Mouse (Mus musculus): ENCODE data around the gene Snx19. TPM values are rescaled to one million over a fixed set of nuclear protein-coding genes. Genes with fewer than 3 reads are reported as not detected.

Gene Snx19
- polyA plus RNA-seq, 1 experiment, result 13.1 TPM

DNA sequence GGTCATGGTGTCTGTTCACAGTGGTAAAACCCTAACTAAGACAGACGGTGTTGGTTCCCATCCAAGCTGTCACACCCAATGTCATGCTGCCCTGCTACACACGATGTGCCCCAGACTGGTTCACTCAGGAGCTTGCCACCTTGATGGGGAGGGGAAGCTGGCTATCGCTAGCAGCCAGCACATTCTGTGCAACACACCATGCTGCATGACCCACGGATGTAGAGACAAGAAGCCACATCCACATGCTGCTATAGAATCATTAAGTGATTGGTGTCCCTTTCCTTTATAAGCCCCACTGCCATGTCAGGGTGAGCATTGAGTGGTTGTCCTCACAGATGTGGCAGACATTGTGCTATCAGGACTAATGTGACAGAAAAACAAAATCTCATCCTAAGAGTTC, 55.2 kb downstream of the Snx19 start:
- H3K4me3 ChIP-seq (ENCODE audit: insufficient read depth, poor library complexity, severe bottlenecking), result no peak overlapping the region
- H3K79me2 ChIP-seq (ENCODE audit: control insufficient read depth, insufficient read depth), result no peaks in the 10 kb centered on the region
- no peak for TF ChIP-seq USF1 (IDR thresholded peaks at IDR 0.05; ENCODE audit: low read depth)
- no peak for TF ChIP-seq MYOG (IDR thresholded peaks at IDR 0.05; ENCODE audit: control insufficient read depth, extremely low read depth, insufficient read length)
- no peak for TF ChIP-seq MAX (IDR thresholded peaks at IDR 0.05)
- TF ChIP-seq CTCF (IDR thresholded peaks at IDR 0.05; ENCODE audit: control insufficient read depth, insufficient read depth, insufficient read length), result no peak
- no peak for TF ChIP-seq CEBPB (IDR thresholded peaks at IDR 0.05; ENCODE audit: low read depth)
- TF ChIP-seq MYOD1 (IDR thresholded peaks at IDR 0.05; ENCODE audit: control insufficient read depth, insufficient read length, low read depth), result no peak
- TF ChIP-seq FOSL1 (IDR thresholded peaks at IDR 0.05; ENCODE audit: insufficient read depth, low read length, poor library complexity, severe bottlenecking), result no peak
- no peaks in the 10 kb centered on the region for H3K36me3 ChIP-seq (ENCODE audit: control insufficient read depth, insufficient read depth)
- H3ac ChIP-seq (ENCODE audit: control insufficient read depth, insufficient read length, low read depth), result no peak overlapping the region
- H3K27me3 ChIP-seq (ENCODE audit: control insufficient read depth, insufficient read depth, insufficient read length), result peaks cover 12% of the 10 kb centered on the region
- H3K79me3 ChIP-seq (ENCODE audit: low read depth), result no peaks in the 10 kb centered on the region

DNA sequence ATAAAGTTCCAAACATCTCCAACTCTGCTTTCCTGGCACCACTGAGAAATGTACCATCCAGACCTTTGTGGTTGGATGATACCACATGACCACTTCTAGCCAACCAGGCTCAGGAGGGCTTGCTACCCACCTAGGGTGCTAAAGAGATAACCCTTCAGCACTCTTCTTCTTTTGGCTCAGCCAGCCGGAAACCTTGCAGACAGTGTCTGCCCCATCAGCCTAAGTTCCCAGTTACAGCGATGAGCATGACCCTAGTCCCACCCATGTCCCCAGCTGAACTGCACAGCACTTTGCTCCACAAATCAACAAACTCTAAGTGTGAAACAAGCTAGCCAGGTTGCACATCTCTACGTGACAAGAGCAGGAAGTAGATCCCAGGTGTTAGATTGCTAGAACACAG, 57.3 kb downstream of the Snx19 start:
- no peaks in the 10 kb centered on the region for H3K79me3 ChIP-seq (ENCODE audit: low read depth)
- peaks cover 5% of the 10 kb centered on the region for H3K27me3 ChIP-seq (ENCODE audit: control insufficient read depth, insufficient read depth, insufficient read length)
- H3ac ChIP-seq (ENCODE audit: control insufficient read depth, insufficient read length, low read depth), result no peak overlapping the region
- no peaks in the 10 kb centered on the region for H3K79me2 ChIP-seq (ENCODE audit: control insufficient read depth, insufficient read depth)
- no peaks in the 10 kb centered on the region for H3K36me3 ChIP-seq (ENCODE audit: control insufficient read depth, insufficient read depth)
- H3K4me3 ChIP-seq (ENCODE audit: insufficient read depth, poor library complexity, severe bottlenecking), result no peak overlapping the region
- no peak for TF ChIP-seq USF1 (IDR thresholded peaks at IDR 0.05; ENCODE audit: low read depth)
- TF ChIP-seq MYOD1 (IDR thresholded peaks at IDR 0.05; ENCODE audit: control insufficient read depth, insufficient read length, low read depth), result no peak
- no peak for TF ChIP-seq MYOG (IDR thresholded peaks at IDR 0.05; ENCODE audit: control insufficient read depth, extremely low read depth, insufficient read length)
- no peak for TF ChIP-seq FOSL1 (IDR thresholded peaks at IDR 0.05; ENCODE audit: insufficient read depth, low read length, poor library complexity, severe bottlenecking)
- TF ChIP-seq CEBPB (IDR thresholded peaks at IDR 0.05; ENCODE audit: low read depth), result no peak

DNA sequence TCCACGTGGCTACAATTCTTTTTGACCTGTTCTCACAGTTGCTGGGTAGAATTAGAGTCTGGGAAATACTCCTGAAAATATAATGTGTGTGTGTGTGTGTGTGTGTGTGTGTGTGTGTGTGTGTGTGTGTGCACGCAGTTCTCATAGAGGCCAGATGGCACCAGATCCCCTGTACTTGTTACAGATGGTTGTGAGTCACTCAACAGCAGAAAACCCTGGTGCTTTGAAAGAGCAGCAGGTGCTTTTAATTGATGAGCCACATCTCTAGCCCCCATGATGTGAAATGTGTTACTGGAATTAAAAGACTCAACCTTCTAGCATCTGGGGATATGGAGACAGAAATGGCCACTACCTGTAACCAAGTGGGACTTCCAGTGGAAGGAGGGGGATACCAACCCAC, 58.3 kb downstream of the Snx19 start:
- no peaks in the 10 kb centered on the region for H3K79me2 ChIP-seq (ENCODE audit: control insufficient read depth, insufficient read depth)
- H3K79me3 ChIP-seq (ENCODE audit: low read depth), result no peaks in the 10 kb centered on the region
- no peak overlapping the region for H3K4me3 ChIP-seq (ENCODE audit: insufficient read depth, poor library complexity, severe bottlenecking)
- H3ac ChIP-seq (ENCODE audit: control insufficient read depth, insufficient read length, low read depth), result no peak overlapping the region
- H3K36me3 ChIP-seq (ENCODE audit: control insufficient read depth, insufficient read depth), result no peaks in the 10 kb centered on the region
- no peak for TF ChIP-seq MYOG (IDR thresholded peaks at IDR 0.05; ENCODE audit: control insufficient read depth, extremely low read depth, insufficient read length)
- no peak for TF ChIP-seq MAX (IDR thresholded peaks at IDR 0.05)
- TF ChIP-seq FOSL1 (IDR thresholded peaks at IDR 0.05; ENCODE audit: insufficient read depth, low read length, poor library complexity, severe bottlenecking), result no peak
- no peak for TF ChIP-seq MYOD1 (IDR thresholded peaks at IDR 0.05; ENCODE audit: control insufficient read depth, insufficient read length, low read depth)
- no peak for TF ChIP-seq USF1 (IDR thresholded peaks at IDR 0.05; ENCODE audit: low read depth)
- no peak for TF ChIP-seq CEBPB (IDR thresholded peaks at IDR 0.05; ENCODE audit: low read depth)
- no peak for TF ChIP-seq CTCF (IDR thresholded peaks at IDR 0.05; ENCODE audit: control insufficient read depth, insufficient read depth, insufficient read length)
- peaks cover 5% of the 10 kb centered on the region for H3K27me3 ChIP-seq (ENCODE audit: control insufficient read depth, insufficient read depth, insufficient read length)

- no peaks in the 10 kb centered on the region for H3K36me3 ChIP-seq (ENCODE audit: control insufficient read depth, insufficient read depth)
- H3ac ChIP-seq (ENCODE audit: control insufficient read depth, insufficient read length, low read depth), result no peak overlapping the region
- H3K79me3 ChIP-seq (ENCODE audit: low read depth), result no peaks in the 10 kb centered on the region
- TF ChIP-seq CTCF (IDR thresholded peaks at IDR 0.05; ENCODE audit: control insufficient read depth, insufficient read depth, insufficient read length) (no peak), MYOD1 (IDR thresholded peaks at IDR 0.05; ENCODE audit: control insufficient read depth, insufficient read length, low read depth) (no peak), USF1 (IDR thresholded peaks at IDR 0.05; ENCODE audit: low read depth) (no peak), MYOG (IDR thresholded peaks at IDR 0.05; ENCODE audit: control insufficient read depth, extremely low read depth, insufficient read length) (no peak), FOSL1 (IDR thresholded peaks at IDR 0.05; ENCODE audit: insufficient read depth, low read length, poor library complexity, severe bottlenecking) (no peak), MAX (IDR thresholded peaks at IDR 0.05) (no peak), CEBPB (IDR thresholded peaks at IDR 0.05; ENCODE audit: low read depth) (no peak)
- no peaks in the 10 kb centered on the region for H3K27me3 ChIP-seq (ENCODE audit: control insufficient read depth, insufficient read depth, insufficient read length)
- no peaks in the 10 kb centered on the region for H3K79me2 ChIP-seq (ENCODE audit: control insufficient read depth, insufficient read depth)
- no peak overlapping the region for H3K4me3 ChIP-seq (ENCODE audit: insufficient read depth, poor library complexity, severe bottlenecking)
Observed at GRCm38 (mm10) chr9:30488384-30488783, 61.5 kb downstream of the Snx19 start.

DNA sequence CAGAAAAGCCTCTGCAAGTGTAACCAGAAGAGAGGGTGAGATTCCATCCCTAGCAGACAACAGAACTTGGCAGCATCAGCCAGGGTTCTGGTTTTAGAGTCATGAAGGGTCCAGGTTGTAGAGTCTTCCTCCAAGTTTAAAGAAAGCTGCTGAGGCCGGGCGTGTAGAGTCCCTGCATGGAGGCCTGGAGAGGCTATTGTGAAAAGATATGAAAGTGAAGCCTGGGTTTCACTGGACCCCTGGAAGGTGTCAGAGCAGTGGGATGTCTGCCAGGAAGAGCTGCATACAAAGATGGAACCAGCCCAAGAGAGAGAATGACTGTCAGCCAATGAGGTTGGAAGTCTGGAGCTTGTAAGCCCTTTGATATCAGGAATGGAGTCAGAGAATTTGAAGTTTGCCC, 67.5 kb downstream of the Snx19 start:
- H3K27me3 ChIP-seq (ENCODE audit: control insufficient read depth, insufficient read depth, insufficient read length), result no peaks in the 10 kb centered on the region
- H3ac ChIP-seq (ENCODE audit: control insufficient read depth, insufficient read length, low read depth), result no peak overlapping the region
- no peaks in the 10 kb centered on the region for H3K79me2 ChIP-seq (ENCODE audit: control insufficient read depth, insufficient read depth)
- H3K36me3 ChIP-seq (ENCODE audit: control insufficient read depth, insufficient read depth), result no peaks in the 10 kb centered on the region
- no peaks in the 10 kb centered on the region for H3K79me3 ChIP-seq (ENCODE audit: low read depth)
- TF ChIP-seq CTCF (IDR thresholded peaks at IDR 0.05; ENCODE audit: control insufficient read depth, insufficient read depth, insufficient read length) (no peak), MYOG (IDR thresholded peaks at IDR 0.05; ENCODE audit: control insufficient read depth, extremely low read depth, insufficient read length) (no peak), MAX (IDR thresholded peaks at IDR 0.05) (no peak), FOSL1 (IDR thresholded peaks at IDR 0.05; ENCODE audit: insufficient read depth, low read length, poor library complexity, severe bottlenecking) (no peak), USF1 (IDR thresholded peaks at IDR 0.05; ENCODE audit: low read depth) (no peak), MYOD1 (IDR thresholded peaks at IDR 0.05; ENCODE audit: control insufficient read depth, insufficient read length, low read depth) (no peak), CEBPB (IDR thresholded peaks at IDR 0.05; ENCODE audit: low read depth) (no peak)
- no peak overlapping the region for H3K4me3 ChIP-seq (ENCODE audit: insufficient read depth, poor library complexity, severe bottlenecking)

GRCm38 (mm10) chr9:30508966-30509365, 82.1 kb downstream of the Snx19 start:
- no peaks in the 10 kb centered on the region for H3K79me2 ChIP-seq (ENCODE audit: control insufficient read depth, insufficient read depth)
- H3K4me3 ChIP-seq (ENCODE audit: insufficient read depth, poor library complexity, severe bottlenecking), result no peak overlapping the region
- H3K79me3 ChIP-seq (ENCODE audit: low read depth), result no peaks in the 10 kb centered on the region
- H3K36me3 ChIP-seq (ENCODE audit: control insufficient read depth, insufficient read depth), result no peaks in the 10 kb centered on the region
- H3K27me3 ChIP-seq (ENCODE audit: control insufficient read depth, insufficient read depth, insufficient read length), result no peaks in the 10 kb centered on the region
- no peak for TF ChIP-seq USF1 (IDR thresholded peaks at IDR 0.05; ENCODE audit: low read depth)
- no peak for TF ChIP-seq MAX (IDR thresholded peaks at IDR 0.05)
- TF ChIP-seq CTCF (IDR thresholded peaks at IDR 0.05; ENCODE audit: control insufficient read depth, insufficient read depth, insufficient read length), result no peak
- no peak for TF ChIP-seq FOSL1 (IDR thresholded peaks at IDR 0.05; ENCODE audit: insufficient read depth, low read length, poor library complexity, severe bottlenecking)
- TF ChIP-seq CEBPB (IDR thresholded peaks at IDR 0.05; ENCODE audit: low read depth), result no peak
- no peak for TF ChIP-seq MYOD1 (IDR thresholded peaks at IDR 0.05; ENCODE audit: control insufficient read depth, insufficient read length, low read depth)
- TF ChIP-seq MYOG (IDR thresholded peaks at IDR 0.05; ENCODE audit: control insufficient read depth, extremely low read depth, insufficient read length), result no peak
- H3ac ChIP-seq (ENCODE audit: control insufficient read depth, insufficient read length, low read depth), result no peak overlapping the region
